Mouse (Mus musculus) kidney, postnatal 25 days (tissue): ENCODE measurements around the gene Iqcg.
A peak's percentile ranks its signal among the peaks of the same experiment; 100 is the strongest.

ENCODE experiments used
- DNase-seq, 2 experiments: peaks; one replicate each; pipeline ENCODE4 v3.0.0; 2021; ENCODE audit warnings: mixed read lengths in 2 of 2

Gene Iqcg

GRCm38 (mm10) chr16:33048686-33049085, 7.3 kb downstream of the Iqcg start:
- DNase-seq, result no peak

- DNase-seq, result no peak
These were observed 8.0 kb downstream of the Iqcg start for GRCm38 (mm10) chr16:33048004-33048403.

GRCm38 (mm10) chr16:33043268-33043667, 12.8 kb downstream of the Iqcg start:
- no peak for DNase-seq

GRCm38 (mm10) chr16:33042682-33043081, 13.3 kb downstream of the Iqcg start:
- DNase-seq, result no peak

GRCm38 (mm10) chr16:33036006-33036405, 20.0 kb downstream of the Iqcg start:
- DNase-seq, result no peak

GRCm38 (mm10) chr16:33026357-33026756, 29.7 kb downstream of the Iqcg start:
- no peak for DNase-seq

GRCm38 (mm10) chr16:33024456-33025104, 31.4 kb downstream of the Iqcg start:
- no peak for DNase-seq

GRCm38 (mm10) chr16:33023750-33024149, 32.3 kb downstream of the Iqcg start:
- DNase-seq, result peak; percentile 90 to 93

- DNase-seq, result peak; percentile 46 to 62
These were observed 34.6 kb downstream of the Iqcg start for GRCm38 (mm10) chr16:33021381-33021780.

GRCm38 (mm10) chr16:33019117-33019770, 36.8 kb downstream of the Iqcg start:
- peak; percentile 58 to 86 for DNase-seq

GRCm38 (mm10) chr16:33017677-33018349, 38.2 kb downstream of the Iqcg start:
- DNase-seq, result no peak

- DNase-seq, result no peak
These were observed 40.0 kb downstream of the Iqcg start for GRCm38 (mm10) chr16:33015986-33016385.

GRCm38 (mm10) chr16:33015396-33015907, 40.6 kb downstream of the Iqcg start:
- DNase-seq, result no peak

GRCm38 (mm10) chr16:33014921-33015320, 41.1 kb downstream of the Iqcg start:
- peak; percentile 48 to 82 for DNase-seq

GRCm38 (mm10) chr16:33013801-33014200, 42.2 kb downstream of the Iqcg start:
- peak; percentile 39 to 69 for DNase-seq

- DNase-seq, result no peak
These were observed 45.9 kb downstream of the Iqcg start for GRCm38 (mm10) chr16:33010166-33010565.

GRCm38 (mm10) chr16:33007436-33007835, 48.6 kb downstream of the Iqcg start:
- DNase-seq, result peak; percentile 62 to 78

GRCm38 (mm10) chr16:33006888-33007287, 49.1 kb downstream of the Iqcg start:
- DNase-seq, result no peak

GRCm38 (mm10) chr16:33005216-33005615, 50.8 kb downstream of the Iqcg start:
- peak in 1 of 2 experiments; percentile 20 for DNase-seq

- no peak for DNase-seq
These were observed 63.9 kb downstream of the Iqcg start for GRCm38 (mm10) chr16:32992158-32992557.

GRCm38 (mm10) chr16:32984631-32985030, 71.4 kb downstream of the Iqcg start:
- no peak for DNase-seq

GRCm38 (mm10) chr16:32981405-32981804, 74.6 kb downstream of the Iqcg start:
- DNase-seq, result no peak

- DNase-seq, result no peak
These were observed 75.8 kb downstream of the Iqcg start for GRCm38 (mm10) chr16:32980227-32980626.

GRCm38 (mm10) chr16:32973047-32973446, 83.0 kb downstream of the Iqcg start:
- DNase-seq, result no peak
